Mouse (Mus musculus): ENCODE data around the gene Apbb2.

GRCm38 (mm10) chr5:66537811-66538210 lies 80.8 kb downstream of the Apbb2 start:
- TF ChIP-seq CTCF (conservative IDR thresholded peaks at IDR 0.05; ENCODE audit: low read length) (no peak), POU5F1 (IDR thresholded peaks at IDR 0.05; ENCODE audit: borderline replicate concordance, low read length) (no peak)
